Mouse (Mus musculus) liver, adult (tissue): Measurements from ENCODE around the gene Sept11.

Source experiments
- GATA4 ChIP-seq: IDR thresholded peaks from 2 replicates; pipeline ENCODE4 v1.6.1; 2014; ENCODE audit warnings: mild to moderate bottlenecking, low read length; ENCODE audit not compliant: insufficient replicate concordance

Sept11 gene

DNA sequence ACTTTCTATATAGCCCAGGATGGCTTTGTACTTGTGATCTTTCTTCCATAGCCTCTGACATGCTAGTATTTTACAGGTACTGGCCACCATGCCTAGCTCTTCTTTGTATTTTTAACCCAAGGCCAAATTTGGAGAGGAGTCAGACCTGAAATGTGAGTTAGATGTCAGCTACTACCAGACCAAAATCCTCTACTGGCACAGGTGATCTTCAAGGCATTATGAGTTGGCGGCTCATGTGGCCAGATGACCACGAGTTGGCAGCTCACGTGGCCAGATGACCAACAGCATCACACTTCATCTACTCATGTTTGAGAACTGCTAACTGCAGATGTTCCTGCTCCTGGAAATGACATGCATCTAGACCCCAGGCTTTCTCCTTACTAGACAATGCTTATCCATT, 125.1 kb downstream of the Sept11 start:
- no peak for TF ChIP-seq GATA4

DNA sequence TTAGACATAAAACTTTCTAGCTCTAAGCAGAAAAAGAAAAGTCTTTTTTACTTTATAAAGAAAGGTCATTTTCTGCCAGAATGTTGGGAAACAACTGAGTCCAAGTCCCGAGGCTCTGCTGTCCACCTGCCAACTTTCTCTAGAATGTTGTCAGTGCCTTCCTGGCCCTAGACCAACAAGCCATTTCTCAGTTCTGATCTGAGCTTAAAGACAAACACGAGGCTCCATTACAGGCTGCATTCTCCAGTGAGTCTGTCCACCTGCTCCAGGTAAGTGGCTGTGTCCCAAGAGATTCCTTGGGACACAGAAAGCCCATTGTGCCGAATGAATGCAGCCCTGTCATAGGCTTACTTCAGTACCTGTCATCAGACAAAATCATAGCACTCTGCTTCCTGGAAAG, 128.4 kb downstream of the Sept11 start:
- TF ChIP-seq GATA4 = no peak

DNA sequence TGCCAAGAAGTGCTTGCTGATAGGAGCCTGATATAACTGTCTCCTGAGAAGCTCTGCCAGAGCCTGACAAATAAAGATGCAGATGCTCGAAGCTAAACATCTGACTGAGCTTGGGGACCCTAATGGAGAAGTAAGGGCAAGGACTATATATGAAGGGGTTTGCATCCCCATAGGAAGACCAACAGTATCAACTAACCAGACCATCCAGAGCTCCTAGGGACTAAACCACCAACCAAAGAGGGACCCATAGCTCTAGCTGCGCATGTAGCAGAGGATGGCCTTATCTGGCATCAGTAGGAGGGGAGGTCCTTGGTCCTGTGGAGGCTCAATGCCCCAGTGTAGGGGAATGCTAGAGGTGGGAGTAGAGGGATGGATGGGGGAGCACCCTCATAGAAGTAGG, 131.3 kb downstream of the Sept11 start:
- no peak for TF ChIP-seq GATA4
